8 mouse cellular contexts compared by ENCODE assay signal in the genomic region with DNA sequence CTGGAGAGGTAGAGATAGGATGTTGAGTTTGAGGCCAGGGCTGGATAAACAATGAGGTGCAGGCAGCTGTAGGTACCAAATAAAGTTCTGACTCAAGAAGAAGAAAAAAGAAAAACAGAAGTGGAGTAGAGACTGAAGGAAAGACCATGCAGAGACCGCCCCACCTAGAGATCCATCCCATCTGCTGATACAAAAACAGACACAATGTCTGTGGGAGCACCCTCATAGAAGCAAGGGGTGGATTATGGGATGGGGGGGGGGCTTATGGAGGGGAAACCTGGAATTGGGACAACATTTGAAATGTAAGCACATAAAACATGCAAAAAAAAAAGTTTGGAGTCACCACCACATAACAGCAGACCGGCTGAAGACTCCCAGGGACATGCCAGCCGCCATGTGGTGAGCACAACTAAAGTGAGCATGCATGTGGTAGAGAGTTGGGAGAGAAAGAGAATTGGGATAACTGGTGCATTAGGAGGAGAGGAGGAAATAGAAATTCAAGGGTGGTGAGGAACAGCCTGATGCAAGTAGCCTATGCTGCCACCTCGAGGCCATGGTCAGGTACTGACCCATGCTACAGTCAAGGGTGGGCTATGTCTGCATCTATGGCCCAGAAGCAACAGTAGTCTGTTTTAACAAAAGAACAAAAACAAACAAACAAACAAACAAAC.
A peak's percentile ranks its signal among the peaks of the same experiment; 100 is the strongest.
DNase-seq lines count a peak whose midpoint lies in the region; ATAC-seq and TF ChIP-seq lines count a peak whose summit lies in the region.

No protein-coding gene starts in this region.

- no peaks in the 10 kb centered on the region for H3K9me3 ChIP-seq in ES-Bruce4 (replicated peaks; ENCODE audit: control insufficient read depth, insufficient read depth, low read length, poor library complexity, severe bottlenecking)
- H3K9me3 ChIP-seq in embryonic facial prominence, embryonic 12.5 days: no peaks in the 10 kb centered on the region

- intact Hi-C loops in heart, postnatal 10 days (cut with DNase I): loop anchor here (2.0 to 5.0 kb wide), 4 partner anchors 151 to 706 kb away; no protein-coding TSS in a partner anchor

- 0 out of 2 replicates have a peak, but pooled peaks have one; percentile 23 for TF ChIP-seq EP300 in ES-Bruce4 (IDR thresholded peaks at IDR 0.05; ENCODE audit: insufficient read depth, low read depth, low read length)

- H3K4me2 ChIP-seq in embryonic facial prominence, embryonic 12.5 days (replicated peaks): no peak overlapping the region

- peak; percentile 67 for DNase-seq in adrenal gland, postnatal 25 days
- DNase-seq in heart, postnatal 10 days: peak; percentile 55 to 72
- peak; percentile 74 to 80 for DNase-seq in kidney, postnatal 4 days
- DNase-seq in lung, adult 2 months: peak; percentile 28
- peak; percentile 7 for DNase-seq in ovary, postnatal 10 days (ENCODE audit: low spot score)
- no peak for DNase-seq in T-cell, adult 2 months (ENCODE audit: low spot score)

- TF ChIP-seq CTCF in ES-Bruce4 (IDR thresholded peaks at IDR 0.05; ENCODE audit: low read depth, low read length): peak; percentile 87
- TF ChIP-seq CTCF in lung, adult 2 months (IDR thresholded peaks at IDR 0.05; ENCODE audit: insufficient read depth, low read length): peak; percentile 98

- H3K4me1 ChIP-seq in ES-Bruce4 (ENCODE audit: control insufficient read depth, insufficient read depth, low read length): no peaks in the 10 kb centered on the region
- H3K4me1 ChIP-seq in embryonic facial prominence, embryonic 12.5 days: no peaks in the 10 kb centered on the region
- no peaks in the 10 kb centered on the region for H3K4me1 ChIP-seq in lung, adult 2 months (ENCODE audit: control insufficient read depth, insufficient read depth, low read length)

- no peaks in the 10 kb centered on the region; the same call in 1 of the 2 replicates for H3K27me3 ChIP-seq in ES-Bruce4 (ENCODE audit: control insufficient read depth, insufficient read depth, low read length, poor library complexity, severe bottlenecking)
- no peaks in the 10 kb centered on the region for H3K27me3 ChIP-seq in embryonic facial prominence, embryonic 12.5 days

- WGBS in embryonic facial prominence, embryonic 12.5 days: 35% methylated on average over 4 of the region's 4 CpGs
- WGBS in lung, adult 2 months: 40% methylated on average over 4 of the region's 4 CpGs

- peak; percentile 52; the same call in 1 of the 2 replicates for ATAC-seq in embryonic facial prominence, embryonic 12.5 days (ENCODE audit: insufficient number of reproducible peaks, insufficient read depth, low FRiP score, low TSS enrichment)

- no peaks in the 10 kb centered on the region for H3K36me3 ChIP-seq in ES-Bruce4 (ENCODE audit: control insufficient read depth, insufficient read depth, low read length, poor library complexity, severe bottlenecking)
- H3K36me3 ChIP-seq in embryonic facial prominence, embryonic 12.5 days: no peaks in the 10 kb centered on the region

- H3K27ac ChIP-seq in ES-Bruce4 (ENCODE audit: insufficient read depth, low read length): no peak overlapping the region
- H3K27ac ChIP-seq in embryonic facial prominence, embryonic 12.5 days: no peak overlapping the region

- no peak for TF ChIP-seq POLR2A in ES-Bruce4 (IDR thresholded peaks at IDR 0.05; ENCODE audit: insufficient read depth, low read length)
- no peak for TF ChIP-seq POLR2A in lung, adult 2 months (IDR thresholded peaks at IDR 0.05; ENCODE audit: borderline replicate concordance, extremely low read depth, low read depth, low read length)

- no peak overlapping the region for H3K4me3 ChIP-seq in ES-Bruce4 (ENCODE audit: low read depth, low read length)
- no peak overlapping the region for H3K4me3 ChIP-seq in embryonic facial prominence, embryonic 12.5 days
- H3K4me3 ChIP-seq in lung, adult 2 months (replicated peaks; ENCODE audit: extremely low read depth, low read depth, low read length): no peak overlapping the region

- no peak overlapping the region for H3K9ac ChIP-seq in ES-Bruce4 (ENCODE audit: low read depth, poor library complexity, severe bottlenecking)
- H3K9ac ChIP-seq in embryonic facial prominence, embryonic 12.5 days: no peak overlapping the region
